Mouse (Mus musculus) midbrain, embryonic 15.5 days (tissue): ENCODE results near the gene Lyz1. TPM values are rescaled to one million over a fixed set of nuclear protein-coding genes. Genes with fewer than 3 reads are reported as not detected.
"Not testable (repeated sequence)": the region's sequence is repeated elsewhere in the genome, so short reads cannot be mapped to it uniquely, and the experiment has no call there.

Experiments
- ATAC-seq: fragments of 200-750 bp; cut with Nextera tagmentation; replicated peaks from 2 replicates; pipeline ENCODE4 v1.8.0; 2017; ENCODE audit warnings: moderate TSS enrichment
- H3K27ac ChIP-seq: fragments of 300-500 bp; sonication (generic); 2 replicates; pipeline ENCODE4 v1.5.1; 2015; ENCODE audit warnings: mild to moderate bottlenecking, inconsistent platforms
- H3K27me3 ChIP-seq: fragments of 300-500 bp; sonication (generic); replicated peaks from 2 replicates; pipeline ENCODE4 v1.6.1; 2015; ENCODE audit warnings: inconsistent platforms
- H3K36me3 ChIP-seq: fragments of 300-500 bp; sonication (generic); replicated peaks from 2 replicates; pipeline ENCODE4 v1.6.1; 2015; ENCODE audit warnings: inconsistent platforms
- H3K4me1 ChIP-seq: fragments of 300-500 bp; sonication (generic); 2 replicates; pipeline ENCODE4 v1.6.1; 2015; ENCODE audit warnings: inconsistent platforms
- H3K4me2 ChIP-seq: fragments of 300-500 bp; sonication (generic); 2 replicates; pipeline ENCODE4 v1.6.1; 2015; ENCODE audit warnings: inconsistent platforms, mild to moderate bottlenecking, moderate library complexity
- H3K4me3 ChIP-seq: fragments of 300-500 bp; sonication (generic); 2 replicates; pipeline ENCODE4 v1.5.1; 2015; ENCODE audit warnings: mild to moderate bottlenecking, inconsistent platforms
- H3K9ac ChIP-seq: fragments of 300-500 bp; sonication (generic); 2 replicates; pipeline ENCODE4 v1.6.1; 2015; ENCODE audit warnings: mild to moderate bottlenecking, inconsistent platforms
- H3K9me3 ChIP-seq: fragments of 300-500 bp; sonication (generic); 2 replicates; pipeline ENCODE4 v1.6.1; 2016; ENCODE audit warnings: inconsistent platforms
- WGBS: fragments of 180-500 bp; shearing (Covaris S2); methylation state at CpG from one replicate; pipeline ENCODE4 v1.1.7; 2015; ENCODE audit warnings: mixed read lengths; 5-methylcytosine and 5-hydroxymethylcytosine counted together
- polyA plus RNA-seq: library from polyadenylated mRNA; unstranded; fragments of >200 nt; fragmentation: Nextera tagmentation; extraction: Ambion mirVana; gene quantifications from 2 replicates; pipeline ENCODE4 v1.2.1, GENCODE M21; 2015

Gene Lyz1
- polyA plus RNA-seq, 1 experiment from 2014 or later, result not detected

DNA sequence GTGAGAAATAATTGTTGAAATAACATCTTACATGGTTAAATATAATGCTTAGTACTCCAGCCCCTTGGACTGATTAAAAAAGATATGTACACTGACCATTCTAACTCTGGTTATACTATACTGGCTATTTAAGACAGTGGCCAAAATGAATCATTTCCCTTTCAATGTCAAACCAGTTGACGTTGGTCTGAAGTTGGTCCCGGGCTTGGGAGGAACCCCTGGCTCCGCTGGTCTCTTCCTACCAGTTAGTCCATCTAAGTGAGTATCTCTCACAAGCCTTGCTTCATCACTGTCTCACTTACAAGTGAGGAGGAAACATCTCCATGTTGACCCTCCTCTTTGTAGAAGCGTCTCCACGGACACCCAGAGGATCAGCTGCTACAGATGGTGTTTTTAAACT, 11.7 kb upstream of the Lyz1 start:
- H3K4me2 ChIP-seq, result no peak overlapping the region
- no peak for ATAC-seq
- H3K36me3 ChIP-seq, result no peaks in the 10 kb centered on the region
- no peak overlapping the region for H3K27ac ChIP-seq
- H3K27me3 ChIP-seq, result no peaks in the 10 kb centered on the region
- H3K9ac ChIP-seq, result no peak overlapping the region
- WGBS, result 86% methylated on average over 5 of the region's 5 CpGs
- H3K4me3 ChIP-seq, result no peak overlapping the region
- H3K9me3 ChIP-seq, result no peaks in the 10 kb centered on the region
- H3K4me1 ChIP-seq, result no peaks in the 10 kb centered on the region

- ATAC-seq, result no peak
- Histone ChIP-seq H3K36me3 (no peaks in the 10 kb centered on the region), H3K9ac (no peak overlapping the region)
Measured at GRCm38 (mm10) chr10:117301688-117302087, 9.0 kb upstream of the Lyz1 start.

DNA sequence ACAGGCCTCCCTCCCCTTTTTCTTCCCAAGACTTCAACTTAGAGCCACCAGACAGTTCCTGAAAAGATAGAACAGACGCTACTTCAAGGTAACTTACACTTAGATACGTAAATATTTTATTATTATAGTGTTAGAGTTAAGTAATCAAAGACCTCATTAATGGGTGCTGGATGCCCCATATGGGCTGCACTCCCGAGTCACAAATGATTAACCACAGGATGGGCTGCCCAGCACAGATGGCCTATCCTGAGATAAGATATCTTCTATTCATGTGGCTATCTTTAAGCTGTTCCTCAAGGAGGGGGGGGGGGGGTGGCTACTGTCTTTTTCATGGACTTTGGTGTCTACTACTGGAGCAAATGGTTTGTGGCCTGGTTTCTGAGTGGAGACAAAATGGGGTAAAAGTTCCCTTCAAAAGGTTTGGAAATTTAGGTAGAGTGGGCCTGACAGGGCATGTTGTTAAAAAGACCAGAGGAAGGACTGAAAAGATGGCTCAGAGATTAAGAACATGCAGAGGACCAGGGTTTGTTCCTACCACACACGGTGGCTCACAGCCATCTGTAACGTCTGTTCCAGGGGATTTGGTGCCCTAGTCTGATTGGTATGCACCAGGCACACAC, 7.3 kb upstream of the Lyz1 start:
- Histone ChIP-seq H3K27me3 (no peaks in the 10 kb centered on the region), H3K4me3 (no peak overlapping the region), H3K4me2 (no peak overlapping the region), H3K4me1 (no peaks in the 10 kb centered on the region), H3K27ac (no peak overlapping the region), H3K36me3 (no peaks in the 10 kb centered on the region), H3K9me3 (no peaks in the 10 kb centered on the region), H3K9ac (no peak overlapping the region)
- ATAC-seq, result no peak
- 88% methylated on average over 5 of the region's 5 CpGs for WGBS

More at GRCm38 (mm10) chr10:117301688-117302087, 9.0 kb upstream of the Lyz1 start:
- H3K27me3 ChIP-seq, result no peaks in the 10 kb centered on the region
- no peak overlapping the region for H3K27ac ChIP-seq
- no peaks in the 10 kb centered on the region for H3K4me1 ChIP-seq
- no peak overlapping the region for H3K4me2 ChIP-seq
- no peaks in the 10 kb centered on the region for H3K9me3 ChIP-seq
- H3K4me3 ChIP-seq, result no peak overlapping the region
- WGBS, result 95% methylated on average over 1 of the region's 1 CpGs

GRCm38 (mm10) chr10:117299106-117299505, 6.4 kb upstream of the Lyz1 start:
- H3K4me2 ChIP-seq, result no peak overlapping the region
- H3K9ac ChIP-seq, result no peak overlapping the region
- no peaks in the 10 kb centered on the region for H3K27me3 ChIP-seq
- no peaks in the 10 kb centered on the region for H3K9me3 ChIP-seq
- no peaks in the 10 kb centered on the region for H3K36me3 ChIP-seq
- WGBS, result 87% methylated on average over 4 of the region's 4 CpGs
- no peaks in the 10 kb centered on the region for H3K4me1 ChIP-seq
- no peak overlapping the region for H3K4me3 ChIP-seq
- ATAC-seq, result no peak
- H3K27ac ChIP-seq, result no peak overlapping the region

DNA sequence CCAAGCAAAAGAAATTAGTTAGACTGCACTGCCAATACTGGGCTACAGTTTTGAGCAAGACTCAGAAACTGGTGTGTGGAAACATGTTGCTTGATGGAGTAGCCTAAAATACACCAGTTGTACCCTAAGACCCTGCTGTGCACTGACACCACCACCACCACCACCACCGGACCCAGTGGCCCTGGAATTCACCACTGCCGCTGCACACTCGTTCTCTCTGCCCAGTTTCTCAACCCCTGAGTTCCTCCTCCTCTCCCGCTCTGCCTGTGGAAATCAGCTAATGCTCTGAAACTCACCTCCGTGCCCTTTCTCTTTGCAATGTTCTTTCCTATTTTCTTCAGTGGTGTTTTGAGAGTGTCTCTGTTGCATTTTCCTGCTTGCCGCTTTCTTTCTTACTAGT, 5.7 kb upstream of the Lyz1 start:
- no peak overlapping the region for H3K4me3 ChIP-seq
- no peak overlapping the region for H3K27ac ChIP-seq
- ATAC-seq, result no peak
- 85% methylated on average over 6 of the region's 6 CpGs for WGBS
- H3K27me3 ChIP-seq, result no peaks in the 10 kb centered on the region
- H3K9ac ChIP-seq, result no peak overlapping the region
- H3K4me1 ChIP-seq, result no peaks in the 10 kb centered on the region
- H3K9me3 ChIP-seq, result no peaks in the 10 kb centered on the region
- no peaks in the 10 kb centered on the region for H3K36me3 ChIP-seq
- H3K4me2 ChIP-seq, result no peak overlapping the region

- H3K4me2 ChIP-seq, H3K36me3 ChIP-seq, H3K4me1 ChIP-seq, H3K27ac ChIP-seq, H3K9ac ChIP-seq, H3K9me3 ChIP-seq, ATAC-seq, H3K4me3 ChIP-seq, H3K27me3 ChIP-seq: not testable (repeated sequence)
- WGBS, result 90% methylated on average over 6 of the region's 6 CpGs
Measured at GRCm38 (mm10) chr10:117290936-117291335, 1.7 kb downstream of the Lyz1 start.

DNA sequence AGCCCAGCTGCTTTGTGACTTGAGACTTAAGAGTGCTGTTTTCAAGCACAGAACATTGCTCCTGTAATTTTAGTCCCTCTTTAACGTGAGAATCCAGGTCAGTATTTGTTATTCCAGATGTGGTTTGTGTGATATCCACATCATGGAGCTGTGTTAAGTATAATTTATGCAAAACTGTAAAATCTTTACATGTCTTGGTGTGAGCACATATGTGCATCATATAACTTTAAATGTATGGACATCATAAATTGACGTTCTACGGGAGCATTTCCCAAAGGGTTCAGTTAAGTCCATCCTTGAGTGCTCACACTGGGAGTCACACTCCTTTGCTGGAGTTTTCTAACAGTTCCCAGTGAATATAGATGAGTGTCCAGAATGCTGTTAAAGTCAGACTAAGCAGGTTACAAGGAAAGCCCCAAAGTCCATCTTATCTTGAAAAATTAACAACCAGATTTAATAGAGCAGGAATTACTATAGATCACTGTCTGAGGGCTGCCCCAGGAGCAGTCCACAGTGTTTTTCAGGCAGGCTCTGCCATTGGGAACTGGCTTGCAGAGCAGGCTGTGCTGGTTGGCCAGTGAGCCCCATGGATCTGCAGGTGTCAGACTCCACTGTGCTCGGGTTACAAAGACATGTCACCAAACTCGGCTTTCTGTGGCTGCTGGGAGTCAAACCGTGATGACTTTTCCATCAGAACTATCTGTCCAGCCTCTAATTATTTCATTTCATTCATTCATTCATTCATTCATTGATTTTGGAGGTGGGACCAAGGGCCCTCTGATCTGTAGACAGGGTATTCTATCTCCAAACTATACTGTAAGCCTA, 2.4 kb downstream of the Lyz1 start:
- H3K9ac ChIP-seq, result no peak overlapping the region
- H3K36me3 ChIP-seq, result no peaks in the 10 kb centered on the region
- H3K4me1 ChIP-seq, result no peaks in the 10 kb centered on the region
- no peak overlapping the region for H3K4me2 ChIP-seq
- H3K27ac ChIP-seq, result no peak overlapping the region
- WGBS, result 54% methylated on average over 6 of the region's 6 CpGs
- ATAC-seq, result no peak
- H3K27me3 ChIP-seq, result no peaks in the 10 kb centered on the region
- no peak overlapping the region for H3K4me3 ChIP-seq
- H3K9me3 ChIP-seq, result no peaks in the 10 kb centered on the region

DNA sequence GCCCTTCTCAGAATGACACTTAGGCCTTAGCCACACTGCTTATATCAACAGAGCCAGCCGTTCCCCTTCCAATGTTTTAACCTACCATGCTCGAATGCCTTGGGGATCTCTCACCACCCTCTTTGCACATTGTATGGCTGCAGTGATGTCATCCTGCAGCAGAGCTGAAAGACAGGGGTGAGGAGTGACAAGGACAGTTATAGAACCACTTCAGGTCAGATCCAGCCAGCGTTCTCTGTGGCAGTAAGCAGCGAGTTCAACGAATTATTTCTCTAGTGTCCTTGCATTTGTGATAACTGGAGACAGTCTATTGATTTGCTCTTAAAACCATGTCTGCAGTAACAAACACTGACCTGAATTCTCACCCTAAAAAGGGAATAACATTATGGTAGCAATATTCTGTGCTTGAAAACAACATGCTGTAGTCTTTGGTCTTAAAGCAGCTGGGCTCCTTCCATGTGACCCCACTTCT, 3.6 kb downstream of the Lyz1 start:
- not testable (repeated sequence) for H3K27ac ChIP-seq, ATAC-seq, H3K9me3 ChIP-seq, H3K4me2 ChIP-seq, H3K4me1 ChIP-seq, H3K9ac ChIP-seq, H3K27me3 ChIP-seq, H3K4me3 ChIP-seq, H3K36me3 ChIP-seq
- WGBS, result 72% methylated on average over 5 of the region's 5 CpGs

GRCm38 (mm10) chr10:117288197-117289033, 4.3 kb downstream of the Lyz1 start:
- H3K36me3 ChIP-seq, result no peaks in the 10 kb centered on the region
- H3K4me1 ChIP-seq, result no peaks in the 10 kb centered on the region
- ATAC-seq, result no peak
- no peak overlapping the region for H3K4me3 ChIP-seq
- no peaks in the 10 kb centered on the region for H3K27me3 ChIP-seq
- no peaks in the 10 kb centered on the region for H3K9me3 ChIP-seq
- no peak overlapping the region for H3K4me2 ChIP-seq
- H3K27ac ChIP-seq, result no peak overlapping the region
- no peak overlapping the region for H3K9ac ChIP-seq
- WGBS, result 91% methylated on average over 9 of the region's 9 CpGs

- no peaks in the 10 kb centered on the region for H3K36me3 ChIP-seq
- H3K4me2 ChIP-seq, result no peak overlapping the region
- no peaks in the 10 kb centered on the region for H3K27me3 ChIP-seq
- H3K4me3 ChIP-seq, result no peak overlapping the region
- H3K27ac ChIP-seq, result no peak overlapping the region
- ATAC-seq, result no peak
- H3K9me3 ChIP-seq, result no peaks in the 10 kb centered on the region
- no peaks in the 10 kb centered on the region for H3K4me1 ChIP-seq
- 85% methylated on average over 3 of the region's 3 CpGs for WGBS
- H3K9ac ChIP-seq, result no peak overlapping the region
Measured at GRCm38 (mm10) chr10:117287226-117287850, 5.3 kb downstream of the Lyz1 start.

GRCm38 (mm10) chr10:117286366-117286970, 6.2 kb downstream of the Lyz1 start:
- Histone ChIP-seq H3K4me1 (no peaks in the 10 kb centered on the region), H3K27me3 (no peaks in the 10 kb centered on the region), H3K36me3 (no peaks in the 10 kb centered on the region), H3K4me3 (no peak overlapping the region), H3K4me2 (no peak overlapping the region), H3K27ac (no peak overlapping the region), H3K9me3 (no peaks in the 10 kb centered on the region), H3K9ac (no peak overlapping the region)
- no peak for ATAC-seq
- WGBS, result 94% methylated on average over 6 of the region's 6 CpGs

GRCm38 (mm10) chr10:117285584-117285983, 7.1 kb downstream of the Lyz1 start:
- H3K4me3 ChIP-seq, H3K27me3 ChIP-seq, H3K27ac ChIP-seq, H3K36me3 ChIP-seq, H3K9ac ChIP-seq, H3K4me1 ChIP-seq, H3K4me2 ChIP-seq, ATAC-seq, H3K9me3 ChIP-seq: not testable (repeated sequence)
- WGBS, result 89% methylated on average over 4 of the region's 7 CpGs
